Mouse (Mus musculus) frontal cortex, postnatal 14 days (tissue): ENCODE results near the gene Atp6v1g3.
A peak's percentile ranks its signal among the peaks of the same experiment; 100 is the strongest.

ENCODE experiments used
- DNase-seq, 2 experiments: peaks; one replicate each; pipeline ENCODE4 v3.0.0; 2022; ENCODE audit warnings: low spot score in 2 of 2

Gene Atp6v1g3

GRCm38 (mm10) chr1:138288721-138289120 lies 15.2 kb downstream of the Atp6v1g3 start:
- no peak for DNase-seq

GRCm38 (mm10) chr1:138289455-138290425 lies 16.2 kb downstream of the Atp6v1g3 start:
- no peak for DNase-seq

GRCm38 (mm10) chr1:138291463-138291862 lies 17.9 kb downstream of the Atp6v1g3 start:
- no peak for DNase-seq

GRCm38 (mm10) chr1:138294487-138294886 lies 20.9 kb downstream of the Atp6v1g3 start:
- DNase-seq, result no peak

- DNase-seq, result no peak
These were observed 24.6 kb downstream of the Atp6v1g3 start for GRCm38 (mm10) chr1:138298156-138298555.

- DNase-seq, result no peak
These were observed 26.0 kb downstream of the Atp6v1g3 start for GRCm38 (mm10) chr1:138299576-138299975.

- DNase-seq, result no peak
These were observed 28.4 kb downstream of the Atp6v1g3 start for GRCm38 (mm10) chr1:138301920-138302319.

GRCm38 (mm10) chr1:138302756-138303155 lies 29.2 kb downstream of the Atp6v1g3 start:
- DNase-seq, result no peak

GRCm38 (mm10) chr1:138303296-138303695 lies 29.8 kb downstream of the Atp6v1g3 start:
- DNase-seq, result no peak

GRCm38 (mm10) chr1:138304141-138304915 lies 30.8 kb downstream of the Atp6v1g3 start:
- DNase-seq, result no peak

- no peak for DNase-seq
These were observed 49.1 kb downstream of the Atp6v1g3 start for GRCm38 (mm10) chr1:138322657-138323056.

GRCm38 (mm10) chr1:138323076-138323630 lies 49.6 kb downstream of the Atp6v1g3 start:
- no peak for DNase-seq

- no peak for DNase-seq
These were observed 52.6 kb downstream of the Atp6v1g3 start for GRCm38 (mm10) chr1:138326091-138326490.

- no peak for DNase-seq
These were observed 53.0 kb downstream of the Atp6v1g3 start for GRCm38 (mm10) chr1:138326566-138326965.

- DNase-seq, result no peak
These were observed 54.1 kb downstream of the Atp6v1g3 start for GRCm38 (mm10) chr1:138327466-138328245.

- peak in 1 of 2 experiments; percentile 9 for DNase-seq
These were observed 54.8 kb downstream of the Atp6v1g3 start for GRCm38 (mm10) chr1:138328320-138328719.

- no peak for DNase-seq
These were observed 57.0 kb downstream of the Atp6v1g3 start for GRCm38 (mm10) chr1:138330556-138330955.

- no peak for DNase-seq
These were observed 58.1 kb downstream of the Atp6v1g3 start for GRCm38 (mm10) chr1:138331596-138331995.

- DNase-seq, result peak in 1 of 2 experiments; percentile 11
These were observed 61.2 kb downstream of the Atp6v1g3 start for GRCm38 (mm10) chr1:138334701-138335100.

- DNase-seq, result no peak
These were observed 63.9 kb downstream of the Atp6v1g3 start for GRCm38 (mm10) chr1:138337417-138337816.
